Mouse (Mus musculus) hematopoietic stem cell, adult 5-6 weeks (primary cell): ENCODE data around the gene Gtf2f2. TPM values are rescaled to one million over a fixed set of nuclear protein-coding genes. Genes with fewer than 3 reads are reported as not detected.
A peak's percentile ranks its signal among the peaks of the same experiment; 100 is the strongest.
"Not testable (repeated sequence)": the region's sequence is repeated elsewhere in the genome, so short reads cannot be mapped to it uniquely, and the experiment has no call there.

Source experiments
- ATAC-seq, 2 experiments: fragments of 125-278 bp in 1 of 2; replicated peaks in 1 of 2; 2 replicates each; pipeline ENCODE4 v1.8.0; 2016 to 2017; ENCODE audit warnings: inconsistent platforms in 2 of 2, mild to moderate bottlenecking in 2 of 2, moderate number of reproducible peaks in 2 of 2, low read depth in 1 of 2, moderate TSS enrichment in 1 of 2; ENCODE audit not compliant: low FRiP score in 2 of 2, poor library complexity in 2 of 2, severe bottlenecking in 2 of 2, insufficient read depth in 1 of 2, low TSS enrichment in 1 of 2
- total RNA-seq: library from RNA; stranded (forward); fragments of 172-1452, 232-1000 nt; gene quantifications from 2 replicates; pipeline ENCODE4 v1.2.3, GENCODE M21; 2017

Gene Gtf2f2
- total RNA-seq, 1 experiment from 2014 or later: 52.9 TPM

- ATAC-seq: no peak
Measured at GRCm38 (mm10) chr14:75947674-75948073, 63.0 kb downstream of the Gtf2f2 start.

GRCm38 (mm10) chr14:75942365-75942764 lies 68.3 kb downstream of the Gtf2f2 start:
- no peak for ATAC-seq

- ATAC-seq: no peak
Measured at GRCm38 (mm10) chr14:75941500-75941899, 69.2 kb downstream of the Gtf2f2 start.

- peak in 1 of 2 experiments; percentile 45; a peak in 1 of 4 replicates for ATAC-seq
Measured at GRCm38 (mm10) chr14:75937714-75938113, 73.0 kb downstream of the Gtf2f2 start.

- ATAC-seq: no peak
Measured at GRCm38 (mm10) chr14:75934359-75934758, 76.3 kb downstream of the Gtf2f2 start.

GRCm38 (mm10) chr14:75931266-75931665 lies 79.4 kb downstream of the Gtf2f2 start:
- ATAC-seq: no peak

GRCm38 (mm10) chr14:75929713-75930112 lies 81.0 kb downstream of the Gtf2f2 start:
- not testable (repeated sequence) for ATAC-seq

GRCm38 (mm10) chr14:75923314-75924052 lies 87.2 kb downstream of the Gtf2f2 start:
- no peak for ATAC-seq

GRCm38 (mm10) chr14:75912665-75913064 lies 98.0 kb downstream of the Gtf2f2 start:
- ATAC-seq: no peak

GRCm38 (mm10) chr14:75911968-75912367 lies 98.7 kb downstream of the Gtf2f2 start:
- no peak for ATAC-seq

- no peak for ATAC-seq
Measured at GRCm38 (mm10) chr14:75906931-75907330, 103.7 kb downstream of the Gtf2f2 start.

GRCm38 (mm10) chr14:75904972-75905371 lies 105.7 kb downstream of the Gtf2f2 start:
- ATAC-seq: no peak

GRCm38 (mm10) chr14:75903131-75903530 lies 107.5 kb downstream of the Gtf2f2 start:
- no peak for ATAC-seq

- ATAC-seq: no peak
Measured at GRCm38 (mm10) chr14:75902013-75902412, 108.7 kb downstream of the Gtf2f2 start.

- no peak for ATAC-seq
Measured at GRCm38 (mm10) chr14:75900793-75901499, 109.7 kb downstream of the Gtf2f2 start.

GRCm38 (mm10) chr14:75899566-75899965 lies 111.1 kb downstream of the Gtf2f2 start:
- ATAC-seq: peak; percentile 89 to 94

GRCm38 (mm10) chr14:75892118-75892517 lies 118.5 kb downstream of the Gtf2f2 start:
- ATAC-seq: no peak

- no peak for ATAC-seq
Measured at GRCm38 (mm10) chr14:75883873-75884272, 126.8 kb downstream of the Gtf2f2 start.

GRCm38 (mm10) chr14:75883330-75883729 lies 127.3 kb downstream of the Gtf2f2 start:
- no peak; a peak in 1 of 4 replicates for ATAC-seq
